Mouse (Mus musculus): ENCODE results near the gene Mta2. TPM values are rescaled to one million over a fixed set of nuclear protein-coding genes. Genes with fewer than 3 reads are reported as not detected.

Gene Mta2
- total and polyA plus RNA-seq, 3 experiments = 116 to 171 (median 167) TPM

DNA sequence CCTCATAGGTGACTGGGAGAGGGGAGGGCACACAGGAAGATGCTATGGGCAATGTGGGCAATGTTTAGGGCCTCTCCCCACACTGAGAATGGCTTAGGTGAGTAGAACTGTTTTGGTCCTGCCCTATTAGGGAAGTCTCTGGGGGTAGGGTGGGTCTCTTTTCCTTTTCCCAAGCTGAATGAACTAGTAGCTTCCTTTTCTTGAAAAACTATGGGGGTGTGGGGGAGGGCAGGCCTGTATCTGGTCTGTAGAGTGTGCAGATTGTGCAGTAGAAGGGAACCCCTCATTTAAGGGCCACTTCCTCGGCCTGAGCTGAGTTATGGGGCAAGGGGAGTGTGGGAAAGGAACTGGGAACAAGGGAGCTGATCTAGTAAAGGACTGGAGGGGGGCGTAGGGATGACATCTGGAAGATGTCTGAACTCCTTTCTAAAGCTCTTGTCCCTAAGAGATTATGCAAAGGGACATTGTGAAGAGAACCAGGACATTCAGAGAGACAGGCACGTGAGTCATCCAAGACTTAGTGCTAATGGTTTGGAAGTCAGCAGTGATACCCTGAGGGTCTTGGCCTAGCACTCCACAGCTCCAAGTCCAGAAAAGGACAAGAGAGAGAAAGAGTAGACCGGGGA, 49.7 kb downstream of the Mta2 start (continued):
- TF ChIP-seq USF2 (IDR thresholded peaks at IDR 0.05; ENCODE audit: borderline replicate concordance in 1 of 2, insufficient read depth in 1 of 2, low read depth in 1 of 2, low read length in 2 of 2) (no peak), E2F4 (IDR thresholded peaks at IDR 0.05; ENCODE audit: borderline replicate concordance, low read depth, low read length) (no peak)

DNA sequence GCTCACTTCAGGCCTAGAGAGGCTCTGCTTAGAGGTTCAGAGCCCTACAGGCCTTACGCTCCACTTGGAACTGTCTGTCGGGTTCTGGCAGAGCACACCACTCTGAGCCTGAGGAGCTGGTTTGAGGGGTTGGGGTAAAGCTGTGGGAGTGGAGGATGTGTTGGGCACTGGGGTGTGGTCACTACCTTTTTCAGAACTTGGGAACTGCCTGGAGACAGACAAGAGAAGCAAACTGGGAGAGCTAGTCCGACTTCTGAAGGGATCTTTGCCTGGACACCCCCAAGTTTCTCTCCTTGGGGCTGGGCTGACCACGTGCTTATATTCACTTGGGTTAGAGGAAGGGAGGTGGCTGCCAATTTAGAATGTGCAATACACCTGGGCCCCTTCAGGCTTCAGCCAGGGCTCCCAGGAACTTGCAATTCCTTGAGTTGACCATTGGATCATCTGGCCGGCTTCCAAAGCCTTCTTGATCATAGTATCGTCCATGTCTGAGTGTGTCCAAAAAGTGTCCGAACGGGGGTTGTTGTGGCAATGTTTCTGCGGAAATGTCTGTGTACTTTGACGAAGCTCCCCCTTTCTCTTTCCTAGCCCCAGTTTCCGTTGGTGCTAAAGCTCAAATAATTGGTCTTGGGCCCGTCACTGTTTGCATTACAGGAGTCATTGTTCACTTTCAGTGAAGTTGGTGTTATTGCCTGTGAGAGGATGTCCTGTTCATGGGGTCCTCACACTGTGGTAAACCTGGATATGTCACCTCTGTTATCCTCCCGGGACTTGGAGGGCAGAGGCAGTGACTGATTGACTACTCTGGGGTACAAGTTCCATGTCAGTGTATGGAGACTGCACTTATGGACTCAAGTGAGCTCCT, 50.4 kb downstream of the Mta2 start:
- Histone ChIP-seq H3K79me2 (ENCODE audit: control insufficient read depth, insufficient read depth, low read length, poor library complexity) (no peaks in the 10 kb centered on the region), H3K4me1 (ENCODE audit: control insufficient read depth in 1 of 2, insufficient read depth in 2 of 2, low read length in 2 of 2) (peaks cover 4 to 14% of the 10 kb centered on the region in 2 experiments), H3K27me3 (ENCODE audit: control insufficient read depth in 1 of 2, insufficient read depth in 2 of 2, low read length in 2 of 2) (no peaks in the 10 kb centered on the region; a peak in 1 of 4 replicates), H3K27ac (ENCODE audit: control insufficient read depth, low read depth, low read length) (no peak overlapping the region), H3K36me3 (ENCODE audit: control insufficient read depth in 1 of 2, insufficient read depth in 2 of 2, low read length in 2 of 2) (peaks cover 0 to 4% of the 10 kb centered on the region in 2 experiments; a peak in 1 of 4 replicates), H3K9ac (ENCODE audit: control insufficient read depth, low read depth, low read length, poor library complexity, severe bottlenecking) (no peak overlapping the region), H3K9me3 (replicated peaks; ENCODE audit: insufficient read depth, low read length) (no peaks in the 10 kb centered on the region), H3K4me3 (ENCODE audit: control insufficient read depth in 1 of 2, insufficient read depth in 1 of 2, low read depth in 2 of 2, low read length in 2 of 2) (no peak overlapping the region)
- DNase-seq (ENCODE audit: low read depth, low spot score) = no peak
- TF ChIP-seq MAFK (IDR thresholded peaks at IDR 0.05; ENCODE audit: borderline replicate concordance, low read depth, low read length) = no peak
- no peak for TF ChIP-seq GABPA (IDR thresholded peaks at IDR 0.05; ENCODE audit: low read depth, low read length)
- no peak for TF ChIP-seq E2F4 (IDR thresholded peaks at IDR 0.05; ENCODE audit: borderline replicate concordance, low read depth, low read length)
- TF ChIP-seq POLR2AphosphoS2 (IDR thresholded peaks at IDR 0.05; ENCODE audit: low read length) = no peak
- TF ChIP-seq CTCF (IDR thresholded peaks at IDR 0.05 in 2 of 3, conservative IDR thresholded peaks at IDR 0.05 in 1 of 3; ENCODE audit: control insufficient read depth in 1 of 3, insufficient read depth in 1 of 3, low read depth in 2 of 3, low read length in 3 of 3, poor library complexity in 1 of 3, severe bottlenecking in 1 of 3) = no peak
- TF ChIP-seq CHD1 (IDR thresholded peaks at IDR 0.05; ENCODE audit: low read depth, low read length) = no peak
- no peak for TF ChIP-seq TAL1 (IDR thresholded peaks at IDR 0.05; ENCODE audit: low read length)
- no peak for TF ChIP-seq KAT2A (conservative IDR thresholded peaks at IDR 0.05; ENCODE audit: low read depth, low read length)
- TF ChIP-seq MAZ (IDR thresholded peaks at IDR 0.05; ENCODE audit: low read depth, low read length) = no peak
- no peak for TF ChIP-seq ZNF384 (IDR thresholded peaks at IDR 0.05; ENCODE audit: low read depth, low read length)
- TF ChIP-seq RCOR1 (IDR thresholded peaks at IDR 0.05; ENCODE audit: low read depth, low read length) = no peak
- no peak for TF ChIP-seq UBTF (IDR thresholded peaks at IDR 0.05; ENCODE audit: borderline replicate concordance, insufficient read depth, low read depth, low read length)
- no peak for TF ChIP-seq ETS1 (IDR thresholded peaks at IDR 0.05; ENCODE audit: low read depth, low read length)
- no peak for TF ChIP-seq MXI1 (IDR thresholded peaks at IDR 0.05; ENCODE audit: low read depth, low read length)
